Mouse (Mus musculus): ENCODE measurements around the gene Pnliprp1.

Gene Pnliprp1

GRCm38 (mm10) chr19:58776461-58776860, 47.8 kb downstream of the Pnliprp1 start:
- DNase-seq (ENCODE audit: low read depth, low spot score), result no peak

DNA sequence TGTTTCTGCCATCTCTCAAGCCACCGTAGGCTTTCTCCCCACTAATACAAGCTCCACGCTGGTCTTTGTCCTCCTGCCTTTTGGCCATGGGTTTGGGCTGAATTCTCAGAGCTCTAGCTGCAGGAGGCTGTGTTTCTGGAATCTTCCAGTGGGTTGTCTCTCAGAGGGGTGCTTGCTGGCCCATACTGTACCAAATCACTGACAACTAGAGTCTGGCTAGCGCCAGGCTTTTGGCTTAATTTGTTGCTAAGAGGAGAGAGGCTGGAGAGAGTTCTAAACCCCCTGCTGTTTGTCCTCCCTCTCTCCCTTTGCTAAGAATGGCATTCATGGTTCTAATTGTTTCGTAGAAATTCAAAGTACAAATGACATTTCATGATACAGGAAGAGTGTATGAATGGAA, 52.9 kb downstream of the Pnliprp1 start:
- DNase-seq (ENCODE audit: low read depth, low spot score), result no peak

DNA sequence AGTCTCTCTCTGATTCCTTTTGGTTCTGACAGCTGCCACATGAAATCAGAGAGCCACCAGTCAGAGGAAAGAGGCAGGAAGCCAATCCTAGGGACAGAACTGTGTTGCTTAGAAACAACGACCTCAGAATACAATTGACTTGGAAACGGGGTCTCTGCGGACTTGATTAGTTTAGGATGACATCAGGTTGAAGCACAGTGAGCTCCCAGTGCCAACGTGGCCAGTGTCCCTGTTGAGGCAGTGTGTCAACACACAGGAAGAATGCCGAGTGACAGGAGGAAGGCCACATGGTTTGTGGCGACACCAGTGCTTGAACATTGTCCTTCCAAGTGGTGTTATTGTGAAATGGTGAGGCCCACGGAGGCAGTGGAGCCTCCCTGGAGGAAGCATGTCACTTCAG, 55.3 kb downstream of the Pnliprp1 start:
- no peak for DNase-seq (ENCODE audit: low read depth, low spot score)

- no peak for DNase-seq (ENCODE audit: low read depth, low spot score)
Observed at GRCm38 (mm10) chr19:58789194-58789593, 60.5 kb downstream of the Pnliprp1 start.
